Mouse (Mus musculus): Measurements from ENCODE around the gene Gm37240. TPM values are rescaled to one million over a fixed set of nuclear protein-coding genes. Genes with fewer than 3 reads are reported as not detected.
A peak's percentile ranks its signal among the peaks of the same experiment; 100 is the strongest.

The Gm37240 gene
- total RNA-seq, 2 experiments from 2014 or later: not detected

- no peak for ATAC-seq (replicated peaks; ENCODE audit: low FRiP score, poor library complexity, severe bottlenecking)
These were observed 622.4 kb downstream of the Gm37240 start for GRCm38 (mm10) chr3:85264963-85265362.

DNA sequence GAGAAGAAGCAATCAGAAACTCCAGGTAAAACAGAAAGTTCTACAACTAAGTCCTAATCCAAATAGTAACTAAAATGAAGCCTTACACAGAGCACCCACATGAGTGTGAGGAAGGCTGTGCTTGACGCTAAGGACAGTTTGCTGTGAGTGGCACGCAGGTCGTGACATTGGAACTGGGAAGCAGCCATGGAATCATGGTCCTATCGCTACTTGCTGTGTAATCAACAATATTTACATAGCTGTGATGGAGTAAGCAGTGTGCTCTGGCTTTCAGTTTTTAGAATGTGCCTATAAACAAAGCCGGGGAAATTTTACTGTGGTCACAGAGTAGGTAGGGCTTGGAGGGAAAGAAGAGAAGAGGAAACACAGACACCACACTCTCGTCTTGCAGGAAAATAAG is 622.8 kb downstream of the Gm37240 start:
- no peak for ATAC-seq (replicated peaks; ENCODE audit: low FRiP score, poor library complexity, severe bottlenecking)

DNA sequence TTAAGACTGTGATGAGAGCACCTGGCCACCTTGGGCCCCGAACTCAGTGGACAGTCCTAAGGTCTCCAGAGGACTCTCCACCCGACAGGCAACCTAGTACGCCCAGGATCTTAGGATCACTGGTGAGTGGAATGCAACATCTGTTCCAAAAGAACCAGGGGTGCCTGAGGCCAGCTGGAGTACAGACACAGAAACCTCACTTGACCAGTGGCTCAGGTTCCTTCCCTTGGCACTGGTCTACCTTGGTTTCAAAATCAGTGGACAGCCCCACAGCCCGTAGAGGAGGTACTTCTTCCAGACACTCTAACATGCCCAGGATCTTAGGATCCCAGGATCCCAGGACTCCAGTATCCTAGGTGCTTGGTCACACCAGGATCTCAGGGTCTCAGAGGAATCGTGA is 632.8 kb downstream of the Gm37240 start:
- ATAC-seq (replicated peaks; ENCODE audit: low FRiP score, poor library complexity, severe bottlenecking): no peak

GRCm38 (mm10) chr3:85251631-85252030 is 635.7 kb downstream of the Gm37240 start:
- no peak for ATAC-seq (replicated peaks; ENCODE audit: low FRiP score, poor library complexity, severe bottlenecking)

DNA sequence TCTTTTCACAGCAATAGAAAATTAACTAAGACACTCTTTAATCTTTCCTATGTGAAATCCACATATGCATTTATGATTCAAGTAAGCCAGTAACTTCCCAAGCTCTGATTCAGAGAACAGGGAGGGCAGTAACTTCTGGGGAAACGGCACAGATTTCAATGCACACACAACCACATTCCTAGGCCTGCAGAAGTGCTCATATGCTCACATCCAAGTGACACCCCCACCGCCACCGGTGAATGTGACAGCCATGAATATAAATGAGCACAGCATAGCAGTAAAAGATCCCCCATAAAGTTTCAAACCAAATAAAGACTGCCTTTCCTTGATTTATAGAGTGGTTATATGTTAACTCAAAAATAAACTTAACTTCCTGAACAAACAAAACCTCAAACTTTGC is 641.2 kb downstream of the Gm37240 start:
- no peak for ATAC-seq (replicated peaks; ENCODE audit: low FRiP score, poor library complexity, severe bottlenecking)

- ATAC-seq (replicated peaks; ENCODE audit: low FRiP score, poor library complexity, severe bottlenecking): no peak
These were observed 650.8 kb downstream of the Gm37240 start for GRCm38 (mm10) chr3:85236546-85236945.

GRCm38 (mm10) chr3:85232846-85233245 is 654.5 kb downstream of the Gm37240 start:
- ATAC-seq (replicated peaks; ENCODE audit: low FRiP score, poor library complexity, severe bottlenecking): no peak

GRCm38 (mm10) chr3:85222046-85222445 is 665.3 kb downstream of the Gm37240 start:
- no peak for ATAC-seq (replicated peaks; ENCODE audit: low FRiP score, poor library complexity, severe bottlenecking)

- no peak for ATAC-seq (replicated peaks; ENCODE audit: low FRiP score, poor library complexity, severe bottlenecking)
These were observed 672.4 kb downstream of the Gm37240 start for GRCm38 (mm10) chr3:85214926-85215325.

- ATAC-seq (replicated peaks; ENCODE audit: low FRiP score, poor library complexity, severe bottlenecking): no peak
These were observed 674.5 kb downstream of the Gm37240 start for GRCm38 (mm10) chr3:85212751-85213350.

DNA sequence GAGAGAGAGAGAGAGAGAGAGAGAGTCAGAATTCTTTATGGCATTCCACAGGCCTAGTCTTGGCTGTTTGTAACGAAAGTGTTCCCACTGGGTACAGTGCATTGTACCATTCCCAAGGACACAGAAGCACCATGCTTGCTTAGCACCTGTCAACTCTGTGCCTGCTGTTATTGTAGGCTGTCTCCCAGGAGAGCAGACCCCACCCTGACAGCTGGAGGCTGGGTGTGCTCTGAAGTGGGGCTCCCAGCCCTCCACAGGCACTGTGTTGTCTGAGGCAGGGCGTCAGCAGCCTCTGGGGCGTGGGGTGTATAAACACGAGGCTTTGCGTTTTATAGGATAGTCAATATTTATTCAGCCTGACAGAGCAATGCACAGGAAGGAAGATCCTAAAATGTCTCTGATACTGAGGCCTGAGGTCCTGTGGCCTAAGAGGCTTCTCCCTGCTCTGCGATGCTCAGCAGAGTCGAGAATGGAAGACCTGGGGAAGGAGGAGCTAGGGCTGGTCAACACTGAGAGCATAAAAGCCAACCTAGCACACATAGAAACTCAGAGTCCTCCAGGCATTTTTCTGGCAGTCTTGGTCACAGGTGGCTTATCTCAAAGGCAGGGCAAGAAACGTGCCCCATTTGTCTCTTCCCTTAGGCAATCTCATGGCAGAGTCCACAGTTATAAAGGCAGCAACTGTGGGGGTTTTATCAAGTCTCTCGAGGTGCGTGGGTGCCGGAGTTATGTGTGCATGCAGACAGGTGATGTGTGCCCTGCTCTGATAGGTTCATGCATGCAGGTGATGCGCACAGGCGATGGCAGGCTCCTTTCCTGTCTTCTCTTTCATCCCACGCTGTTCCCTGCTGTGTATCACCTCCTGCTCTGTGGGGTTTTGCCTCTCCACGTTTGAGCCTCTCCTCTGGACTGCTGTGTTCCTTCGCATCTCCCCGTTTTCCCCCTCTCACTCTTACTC is 677.2 kb downstream of the Gm37240 start:
- no peak for ATAC-seq (replicated peaks; ENCODE audit: low FRiP score, poor library complexity, severe bottlenecking)

DNA sequence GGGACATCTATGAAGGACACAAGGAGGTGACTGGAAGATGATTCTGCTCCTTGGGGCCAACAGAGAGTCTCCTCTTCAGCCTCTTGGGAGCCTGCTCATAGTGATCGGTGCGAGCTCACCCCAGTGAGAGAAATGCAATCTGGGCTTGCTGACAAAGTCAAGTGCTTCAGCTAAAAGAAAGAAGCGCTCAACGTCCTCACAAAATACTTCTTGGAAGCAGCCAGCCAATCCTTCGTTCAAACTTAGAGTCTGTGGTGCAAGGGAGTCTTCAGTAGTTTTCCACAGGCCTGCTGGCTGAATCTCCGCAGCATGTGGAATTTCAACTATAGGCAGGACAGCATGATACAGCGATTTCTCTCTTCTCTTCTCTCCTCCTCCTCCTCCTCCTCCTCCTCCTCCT is 680.8 kb downstream of the Gm37240 start:
- no peak for ATAC-seq (replicated peaks; ENCODE audit: low FRiP score, poor library complexity, severe bottlenecking)

DNA sequence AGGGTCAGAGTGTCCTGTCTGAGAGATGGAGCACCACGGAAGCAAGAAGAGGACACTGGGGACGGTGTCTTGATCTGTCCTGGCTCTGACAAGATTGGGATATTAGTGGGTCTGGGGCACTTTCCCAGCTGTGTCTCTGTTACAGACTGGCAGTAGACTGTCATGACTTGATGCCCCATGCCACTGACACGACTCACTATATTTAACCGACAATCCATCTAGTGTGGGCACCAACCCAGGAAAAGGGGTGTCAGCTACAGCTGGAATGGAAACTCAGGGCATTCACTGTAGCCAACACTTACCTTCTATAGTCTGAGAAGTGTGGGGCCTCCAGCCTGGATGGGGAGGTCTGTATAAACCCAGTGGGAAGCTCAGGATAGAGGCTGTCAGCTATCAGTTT is 681.4 kb downstream of the Gm37240 start:
- ATAC-seq (replicated peaks; ENCODE audit: low FRiP score, poor library complexity, severe bottlenecking): no peak

DNA sequence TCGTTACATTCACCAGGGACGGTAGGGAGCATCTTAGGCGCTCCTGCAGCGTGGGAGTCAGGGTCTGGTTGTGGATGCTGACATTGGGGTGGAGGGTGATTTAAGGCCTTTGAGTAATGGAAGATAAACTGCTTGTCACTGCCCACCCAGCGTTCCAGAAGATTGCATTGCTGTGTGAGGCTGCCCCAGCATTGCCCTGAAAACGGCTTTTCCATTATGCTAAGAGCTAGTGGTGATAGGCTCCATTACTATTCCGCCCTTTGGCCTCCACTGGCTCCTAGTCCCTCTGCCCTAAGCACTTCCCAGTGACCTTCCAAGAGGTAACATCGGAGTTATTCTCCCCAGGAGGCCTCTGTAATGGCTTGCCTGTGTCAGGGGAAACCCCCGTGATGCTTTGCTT is 683.7 kb downstream of the Gm37240 start:
- ATAC-seq (replicated peaks; ENCODE audit: low FRiP score, poor library complexity, severe bottlenecking): no peak

- no peak for ATAC-seq (replicated peaks; ENCODE audit: low FRiP score, poor library complexity, severe bottlenecking)
These were observed 684.6 kb downstream of the Gm37240 start for GRCm38 (mm10) chr3:85202726-85203125.

DNA sequence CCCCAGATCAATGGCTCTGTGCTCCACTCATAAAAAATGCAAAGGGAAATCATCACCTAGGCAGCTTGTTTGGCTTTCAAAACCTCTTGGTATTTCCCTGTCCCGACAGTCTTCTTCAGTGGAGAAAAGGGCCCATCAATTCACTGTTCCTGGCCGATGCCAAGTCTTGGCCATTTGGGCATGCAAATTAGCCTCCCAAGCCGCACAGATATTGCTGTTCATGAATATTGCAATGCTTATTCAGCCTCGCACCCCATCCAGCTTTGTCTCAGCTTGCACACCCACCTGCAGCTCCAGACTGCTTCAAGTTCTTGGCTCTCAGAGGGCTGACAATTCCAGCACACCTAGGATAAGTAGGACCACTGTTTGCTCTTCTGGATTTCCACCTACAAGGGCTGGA is 685.5 kb downstream of the Gm37240 start:
- ATAC-seq (replicated peaks; ENCODE audit: low FRiP score, poor library complexity, severe bottlenecking): no peak

DNA sequence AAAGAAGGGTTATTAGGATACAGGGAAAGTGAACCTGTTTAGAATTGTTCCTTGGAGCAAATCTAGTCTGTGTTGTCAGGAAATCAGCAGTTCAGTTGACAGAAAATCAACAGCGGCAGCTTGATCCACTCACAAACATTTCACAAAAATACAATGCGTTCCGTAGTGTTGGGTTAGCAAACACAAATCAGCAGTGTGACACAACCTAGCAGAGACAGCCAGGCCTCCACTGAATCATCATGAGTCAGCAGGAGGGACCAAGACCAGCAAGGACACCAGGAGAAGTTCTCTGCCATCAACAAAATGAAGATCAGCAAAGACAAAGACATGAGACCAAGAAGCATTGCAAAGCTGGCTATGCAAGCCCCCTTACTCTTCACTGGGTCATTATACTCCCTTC is 688.8 kb downstream of the Gm37240 start:
- no peak for ATAC-seq (replicated peaks; ENCODE audit: low FRiP score, poor library complexity, severe bottlenecking)

DNA sequence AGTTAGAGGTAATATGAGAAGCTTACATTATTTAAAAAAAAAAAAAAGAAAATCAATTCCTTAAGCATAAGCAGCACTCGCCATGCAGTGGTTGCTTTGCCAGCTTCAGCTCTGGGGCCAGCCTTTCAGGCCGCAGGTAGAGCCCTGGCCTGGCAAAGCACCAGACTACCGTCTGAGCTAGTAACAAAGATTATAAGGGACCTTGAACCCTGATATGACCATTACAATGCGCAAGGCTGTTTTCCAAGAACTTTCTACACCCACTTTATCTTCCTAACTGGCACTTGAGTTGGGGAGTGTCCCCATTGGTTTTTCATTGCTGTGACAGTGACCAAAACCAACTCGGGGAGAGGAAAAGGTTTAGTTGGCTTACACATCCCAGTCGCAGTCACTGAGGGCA is 690.2 kb downstream of the Gm37240 start:
- ATAC-seq (replicated peaks; ENCODE audit: low FRiP score, poor library complexity, severe bottlenecking): no peak

DNA sequence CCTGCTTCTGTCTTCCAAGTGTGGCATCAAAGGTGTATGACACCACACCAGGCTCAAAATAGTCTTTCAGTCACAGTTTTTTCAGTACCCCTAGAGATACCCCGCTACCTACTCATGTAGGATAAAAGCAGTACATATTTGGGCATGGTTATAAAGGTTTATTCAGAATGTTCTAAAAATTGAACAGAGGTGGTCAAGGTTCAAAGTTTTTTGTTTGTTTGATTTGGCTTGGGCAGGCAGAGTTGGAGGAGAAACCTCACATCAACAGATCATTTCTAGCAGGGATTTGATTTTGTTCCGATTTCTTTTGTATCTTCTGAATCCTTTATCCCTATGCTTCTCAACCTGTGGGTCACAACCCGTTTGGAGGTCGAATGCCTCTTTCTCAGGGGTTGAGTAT is 690.7 kb downstream of the Gm37240 start:
- ATAC-seq (replicated peaks; ENCODE audit: low FRiP score, poor library complexity, severe bottlenecking): no peak

- peak; percentile 80 for ATAC-seq (replicated peaks; ENCODE audit: low FRiP score, poor library complexity, severe bottlenecking)
These were observed 692.2 kb downstream of the Gm37240 start for GRCm38 (mm10) chr3:85195068-85195481.

DNA sequence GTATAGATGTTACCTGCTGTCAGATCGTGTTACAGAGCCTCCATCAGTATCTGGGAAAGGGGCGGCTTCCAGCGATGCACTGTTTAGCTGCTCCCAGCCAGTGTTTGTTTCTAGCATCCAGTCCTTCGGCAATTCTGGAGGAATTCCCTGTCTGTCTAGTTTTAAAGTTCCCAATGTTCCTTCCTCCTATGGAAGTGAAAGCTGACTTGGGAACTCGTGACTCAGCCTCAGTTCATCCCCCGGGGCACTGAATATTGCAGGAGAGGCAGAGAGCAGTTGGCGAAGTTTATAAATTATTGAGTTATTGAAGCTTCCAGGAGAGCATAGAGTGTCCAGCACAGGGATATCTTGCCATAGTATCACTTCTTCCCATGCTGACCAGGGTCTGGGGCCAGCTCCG is 697.5 kb downstream of the Gm37240 start:
- ATAC-seq (replicated peaks; ENCODE audit: low FRiP score, poor library complexity, severe bottlenecking): no peak

Data from erythroblast, adult 5-6 weeks (primary cell).